Mouse (Mus musculus) ovary, adult 18-20 months (tissue): ENCODE results near the gene Hbs1l.

Source experiments
- DNase-seq: peaks from one replicate; pipeline ENCODE4 v3.0.0; 2022; ENCODE audit warnings: low spot score, mixed read lengths

Hbs1l gene

DNA sequence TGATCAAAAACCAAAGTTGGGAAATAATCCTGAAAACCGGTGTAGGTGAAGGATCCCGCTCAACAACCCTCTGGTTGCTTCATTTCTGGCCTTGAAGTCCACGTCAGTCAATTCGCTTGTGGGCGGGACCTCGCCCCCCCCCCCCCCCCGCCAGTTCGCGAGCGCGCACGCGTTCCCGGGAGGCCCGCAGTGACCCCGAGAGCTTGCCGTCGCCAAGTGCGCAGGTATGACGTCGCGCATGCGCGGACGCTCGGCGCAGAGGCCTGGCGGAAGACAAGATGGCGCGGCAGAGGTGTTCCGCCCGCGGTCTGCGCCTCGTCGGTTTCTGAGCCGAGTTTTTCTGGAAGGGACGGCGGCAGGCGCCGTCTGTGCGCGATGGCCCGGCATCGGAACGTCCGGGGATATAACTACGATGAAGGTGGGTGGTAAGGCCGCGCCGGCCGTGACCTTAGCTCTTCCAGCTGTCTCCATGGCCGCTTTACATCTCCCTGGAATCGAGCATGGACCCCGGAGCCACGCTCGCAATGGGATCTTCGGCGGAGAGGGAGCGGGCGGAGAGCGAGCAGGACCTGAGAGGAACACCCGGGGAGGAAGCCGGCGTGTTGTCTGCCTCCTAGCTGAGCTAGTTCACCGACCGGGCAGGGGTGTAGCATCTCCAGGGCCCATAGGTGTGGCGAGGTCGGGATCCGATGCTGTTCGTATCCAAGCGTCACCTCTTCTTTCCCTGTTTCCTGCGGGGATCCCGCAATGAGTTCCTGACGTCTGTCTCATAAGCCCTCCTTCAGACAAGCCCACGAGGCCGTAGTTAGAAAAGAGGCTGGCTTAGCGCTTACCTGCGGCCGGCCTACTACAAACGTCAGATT lies at the start of gene Hbs1l:
Gene Hbs1l, plus strand, starts transcription at position 221 of the 863 bp plus-strand sequence.
- DNase-seq, result peak; percentile 88

- no peak for DNase-seq
These were observed 47.2 kb upstream of the Hbs1l start for GRCm38 (mm10) chr10:21248556-21248955.

GRCm38 (mm10) chr10:21251881-21252534 lies 43.8 kb upstream of the Hbs1l start:
- DNase-seq, result no peak

GRCm38 (mm10) chr10:21252800-21253199 lies 43.0 kb upstream of the Hbs1l start:
- no peak for DNase-seq

DNA sequence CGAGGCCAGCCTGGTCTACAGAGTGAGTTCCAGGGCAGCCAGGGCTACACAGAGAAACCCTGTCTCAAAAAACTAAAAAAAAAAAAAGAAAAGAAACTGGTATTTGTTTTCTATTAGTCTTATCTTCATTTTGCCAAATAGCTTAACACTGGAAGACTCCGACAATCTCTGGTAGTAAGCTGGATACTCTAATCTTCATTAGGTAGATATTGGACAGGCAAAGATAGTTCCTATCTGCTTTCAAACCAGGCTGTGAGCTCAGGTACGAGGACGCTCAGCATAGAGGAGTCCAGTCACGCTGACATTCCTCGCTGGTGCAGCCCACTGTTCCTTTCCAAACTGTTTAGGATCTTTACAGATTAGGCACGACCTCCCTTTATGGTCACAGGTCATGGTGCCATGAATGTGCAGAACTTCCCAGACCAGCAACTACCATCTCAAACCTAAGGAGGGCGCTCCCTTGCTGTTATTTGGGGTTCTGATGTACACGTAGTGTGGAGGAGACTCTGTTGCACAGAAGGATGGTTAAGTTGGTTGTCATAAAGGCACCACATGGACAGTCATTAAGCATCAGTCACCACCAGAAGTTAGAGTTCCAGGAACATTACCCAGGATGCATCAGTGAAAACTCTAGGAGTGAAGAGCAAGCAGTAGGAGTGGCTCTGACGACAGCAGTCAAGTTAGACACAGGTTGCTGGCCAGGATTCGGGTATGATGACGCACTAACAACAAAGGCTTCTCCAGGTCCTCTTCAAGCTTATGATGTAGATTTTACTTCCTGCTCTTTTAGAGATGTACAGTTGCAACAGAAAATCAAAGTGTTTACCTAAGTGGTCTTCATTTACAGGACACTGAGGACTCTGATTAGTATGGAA lies 41.3 kb upstream of the Hbs1l start:
- no peak for DNase-seq

DNA sequence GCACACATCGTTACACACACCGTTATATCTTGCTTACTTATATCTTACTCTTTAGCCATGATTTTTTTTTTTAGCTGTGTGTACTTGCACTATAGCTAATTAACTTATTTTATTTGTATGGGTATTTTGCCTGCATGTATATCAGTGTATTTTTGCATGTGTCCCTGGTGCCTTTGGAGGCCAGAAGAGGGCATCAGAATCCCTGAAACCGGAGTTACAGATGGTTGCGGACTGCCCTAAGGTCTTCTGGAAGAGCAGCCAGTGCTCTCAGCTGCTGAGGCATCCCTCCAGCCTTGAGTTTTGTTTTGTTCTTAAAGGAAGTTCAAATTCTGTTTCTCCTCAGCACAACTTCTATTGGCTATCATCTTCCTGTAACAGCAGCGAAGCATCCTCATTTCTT lies 38.5 kb upstream of the Hbs1l start:
- DNase-seq, result no peak

DNA sequence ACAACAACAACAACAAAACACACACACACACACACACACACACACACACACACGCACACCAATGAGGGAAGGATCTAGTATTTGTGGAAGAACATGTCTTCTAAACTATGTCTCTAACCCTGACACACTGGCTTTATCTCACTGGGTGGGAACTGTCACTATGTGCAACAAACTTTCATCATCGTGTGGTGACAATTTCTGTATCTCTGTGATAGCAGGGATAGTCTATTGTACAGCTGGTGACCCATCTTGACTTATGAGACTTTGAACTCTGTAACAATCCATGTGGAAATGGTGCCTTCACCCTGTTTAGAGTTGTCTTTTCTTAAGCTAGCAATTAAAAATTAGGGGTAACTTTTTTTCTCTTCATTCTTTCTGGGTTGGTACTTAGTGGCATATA lies 36.1 kb upstream of the Hbs1l start:
- no peak for DNase-seq

- DNase-seq, result no peak
These were observed 30.6 kb upstream of the Hbs1l start for GRCm38 (mm10) chr10:21265188-21265587.

- no peak for DNase-seq
These were observed 28.3 kb upstream of the Hbs1l start for GRCm38 (mm10) chr10:21267452-21267851.

GRCm38 (mm10) chr10:21268786-21269410 lies 26.9 kb upstream of the Hbs1l start:
- no peak for DNase-seq

GRCm38 (mm10) chr10:21269920-21270319 lies 25.9 kb upstream of the Hbs1l start:
- no peak for DNase-seq

DNA sequence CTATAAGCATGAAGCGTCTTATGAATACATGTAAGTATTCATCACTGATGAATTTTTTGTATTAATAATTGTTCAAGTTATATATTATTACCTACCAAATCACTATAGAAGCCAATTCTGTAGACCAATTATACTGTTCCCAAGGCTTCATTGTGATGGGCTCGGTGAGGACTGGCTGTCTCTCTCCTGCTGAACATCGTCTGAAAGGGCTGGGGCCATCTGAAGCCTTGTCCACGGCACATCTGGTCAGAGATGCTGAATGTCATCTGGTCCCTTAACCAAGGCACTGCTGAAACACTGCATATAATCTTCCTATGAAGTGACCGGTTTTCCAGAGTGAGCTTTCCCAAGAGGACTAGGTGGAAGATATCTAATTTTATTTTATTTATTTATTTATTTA lies 24.9 kb upstream of the Hbs1l start:
- no peak for DNase-seq

- no peak for DNase-seq
These were observed 24.5 kb upstream of the Hbs1l start for GRCm38 (mm10) chr10:21271310-21271709.

DNA sequence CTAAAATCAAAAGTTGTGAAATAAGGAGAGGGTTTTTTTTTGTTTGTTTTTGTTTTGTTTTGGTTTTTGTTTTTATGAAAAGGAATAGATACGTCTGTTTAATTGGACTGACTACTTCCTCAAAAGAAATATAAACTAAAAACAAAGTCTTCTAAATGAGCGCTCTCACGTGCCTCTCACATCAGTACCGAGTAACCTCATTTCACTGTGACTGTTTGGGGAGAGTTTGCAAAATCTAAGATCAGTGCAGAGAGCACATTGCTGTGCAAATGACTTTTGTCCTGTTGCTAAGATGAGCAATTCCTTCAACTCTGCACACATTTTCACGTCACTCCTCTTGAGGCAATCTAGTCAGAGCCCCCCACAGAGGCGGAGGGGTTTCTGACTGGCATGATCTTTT lies 24.0 kb upstream of the Hbs1l start:
- DNase-seq, result no peak

GRCm38 (mm10) chr10:21287243-21288127 lies 8.3 kb upstream of the Hbs1l start:
- no peak for DNase-seq

DNA sequence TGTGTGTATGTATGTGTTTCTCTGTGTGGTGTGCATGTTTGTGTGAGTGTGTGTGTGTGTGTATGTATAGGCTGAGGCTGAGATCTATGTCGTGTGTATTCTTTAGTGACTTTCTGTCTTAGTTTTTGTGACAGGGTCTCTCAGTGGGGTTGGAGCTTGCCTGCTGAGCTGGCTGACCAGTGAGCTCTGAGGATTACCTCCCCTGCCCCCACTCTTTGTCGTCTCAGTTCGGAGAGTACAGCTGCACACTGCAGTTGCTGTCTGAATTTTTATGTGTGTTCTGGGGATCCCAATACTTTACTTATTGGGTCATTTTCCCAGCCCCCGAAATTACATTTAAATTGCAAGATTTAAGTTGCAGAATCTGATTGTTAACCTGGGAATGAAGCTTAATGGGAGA lies 4.6 kb upstream of the Hbs1l start:
- no peak for DNase-seq

DNA sequence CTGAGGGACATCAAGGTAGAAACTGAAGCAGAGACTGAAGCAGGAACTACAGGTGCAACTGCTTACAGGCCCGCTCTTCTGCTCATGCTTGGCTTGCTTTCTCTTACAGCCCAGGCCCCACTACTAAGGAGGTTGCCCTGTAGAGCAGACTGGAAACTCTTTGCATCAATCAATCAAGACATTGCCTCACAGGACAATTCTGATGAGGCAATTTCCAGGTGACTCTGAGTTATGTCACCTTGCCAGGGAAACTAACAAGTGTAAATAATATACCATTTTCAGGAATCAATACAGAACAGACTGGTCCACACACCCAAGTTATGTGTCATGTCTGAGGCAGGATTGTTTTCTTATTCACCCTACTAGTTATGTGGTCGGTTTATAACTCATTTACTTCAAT lies 1.6 kb upstream of the Hbs1l start:
- DNase-seq, result no peak

GRCm38 (mm10) chr10:21295397-21295758 lies 401 bp upstream of the Hbs1l start:
- DNase-seq, result no peak

- DNase-seq, result no peak
These were observed 3.2 kb downstream of the Hbs1l start for GRCm38 (mm10) chr10:21298972-21299371.

DNA sequence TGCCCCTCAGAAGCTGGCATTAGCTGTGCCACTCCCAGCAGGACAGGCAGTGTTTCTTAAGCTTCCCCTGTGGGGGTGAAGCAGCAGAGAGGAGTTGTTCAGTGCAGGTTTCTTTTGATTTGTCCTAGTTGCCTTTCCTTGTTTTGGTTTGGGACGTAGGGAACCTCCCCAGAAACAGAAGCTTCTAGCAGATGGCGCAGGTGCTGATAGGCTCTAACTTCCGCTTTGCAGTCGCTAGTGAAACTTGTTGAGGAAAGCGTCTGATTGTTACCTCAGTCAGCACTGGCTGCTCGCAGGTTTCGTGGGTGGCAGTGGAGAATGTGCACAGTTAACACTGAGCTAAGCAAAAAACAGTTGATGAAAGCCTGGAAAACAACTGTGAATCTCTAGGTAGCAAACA lies 6.0 kb downstream of the Hbs1l start:
- no peak for DNase-seq
